Mouse (Mus musculus): ENCODE data around the gene Bhlhe41. TPM values are rescaled to one million over a fixed set of nuclear protein-coding genes. Genes with fewer than 3 reads are reported as not detected.

The Bhlhe41 gene
- total and polyA plus RNA-seq, 2 experiments from 2014 or later = 0.95 to 9.3 TPM

DNA sequence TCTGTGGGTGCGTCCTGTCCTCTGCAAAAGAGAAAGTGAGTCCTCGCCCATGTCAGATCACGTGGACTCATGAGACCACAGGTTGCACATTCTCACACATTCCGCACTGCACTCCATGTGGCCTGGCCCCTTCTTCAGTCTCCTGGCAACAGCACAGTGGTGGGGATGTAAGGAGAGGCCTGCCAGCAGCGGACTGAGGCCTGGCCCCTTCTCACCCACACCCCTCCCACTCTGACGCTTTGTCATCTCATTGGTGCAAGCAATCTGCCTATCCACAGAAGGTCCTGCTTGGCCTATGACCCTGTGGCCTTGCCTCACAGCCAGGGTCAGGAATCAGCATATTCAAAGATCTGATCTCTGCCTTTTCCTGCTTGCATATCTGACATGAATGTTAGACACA is 42.3 kb downstream of the Bhlhe41 start:
- no peak overlapping the region for H3K9ac ChIP-seq (replicated peaks; ENCODE audit: low read depth, low read length)
- peak overlapping the region; percentile 41; the same call in 1 of the 2 replicates for H3K27ac ChIP-seq (ENCODE audit: low read depth)
- no peak overlapping the region for H3K4me2 ChIP-seq (ENCODE audit: low read depth, low read length)
- no peak overlapping the region for H3K4me3 ChIP-seq (ENCODE audit: low read depth, low read length)
- H3K4me1 ChIP-seq (ENCODE audit: control insufficient read depth, insufficient read depth) = peaks cover 3% of the 10 kb centered on the region; the same call in 1 of the 2 replicates
- ATAC-seq (ENCODE audit: insufficient read depth, low read depth) (peak; percentile 66), DNase-seq (ENCODE audit: low spot score) (peak; percentile 32)
- 37% methylated on average over 6 of the region's 6 CpGs for WGBS
- peaks cover 21% of the 10 kb centered on the region for H3K36me3 ChIP-seq (replicated peaks; ENCODE audit: control insufficient read depth, insufficient read depth, low read length)
- no peaks in the 10 kb centered on the region for H3K27me3 ChIP-seq (ENCODE audit: control insufficient read depth, insufficient read depth, low read length)
- no peak for TF ChIP-seq CTCF (IDR thresholded peaks at IDR 0.05; ENCODE audit: low read depth)
- no peak for TF ChIP-seq EP300 (IDR thresholded peaks at IDR 0.05; ENCODE audit: low read depth)
- H3K9me3 ChIP-seq (replicated peaks; ENCODE audit: control insufficient read depth, low read length) = no peaks in the 10 kb centered on the region

DNA sequence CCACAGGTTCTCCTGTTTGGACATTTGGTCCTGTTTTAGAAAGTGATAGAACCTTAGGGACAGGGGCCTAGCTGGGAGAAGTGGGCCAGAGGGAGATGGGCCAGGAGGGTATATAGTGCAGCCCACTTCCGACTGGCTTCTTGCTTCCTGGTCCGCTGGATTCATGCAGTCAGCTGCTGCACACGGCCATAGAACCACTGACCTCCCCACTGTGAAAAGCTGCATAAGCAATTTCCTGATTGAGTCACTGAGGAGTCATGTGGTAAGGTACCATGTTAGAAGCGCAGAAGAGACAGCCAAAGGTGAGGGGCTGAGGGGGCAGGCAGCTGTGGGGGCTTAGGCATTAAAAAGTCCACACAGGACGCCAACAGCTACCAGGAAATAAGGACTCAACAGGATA is 43.1 kb downstream of the Bhlhe41 start:
- Histone ChIP-seq H3K4me2 (ENCODE audit: low read depth, low read length) (no peak overlapping the region), H3K36me3 (replicated peaks; ENCODE audit: control insufficient read depth, insufficient read depth, low read length) (peaks cover 30% of the 10 kb centered on the region), H3K4me3 (ENCODE audit: low read depth, low read length) (no peak overlapping the region), H3K9ac (replicated peaks; ENCODE audit: low read depth, low read length) (no peak overlapping the region), H3K9me3 (replicated peaks; ENCODE audit: control insufficient read depth, low read length) (no peaks in the 10 kb centered on the region), H3K4me1 (ENCODE audit: control insufficient read depth, insufficient read depth) (peaks cover 3% of the 10 kb centered on the region; the same call in 1 of the 2 replicates), H3K27me3 (ENCODE audit: control insufficient read depth, insufficient read depth, low read length) (no peaks in the 10 kb centered on the region), H3K27ac (ENCODE audit: low read depth) (no peak overlapping the region)
- TF ChIP-seq EP300 (IDR thresholded peaks at IDR 0.05; ENCODE audit: low read depth) (no peak), CTCF (IDR thresholded peaks at IDR 0.05; ENCODE audit: low read depth) (no peak)
- no peak for ATAC-seq (ENCODE audit: insufficient read depth, low read depth)
- no peak for DNase-seq (ENCODE audit: low spot score)
- WGBS = 64% methylated on average over 5 of the region's 5 CpGs

DNA sequence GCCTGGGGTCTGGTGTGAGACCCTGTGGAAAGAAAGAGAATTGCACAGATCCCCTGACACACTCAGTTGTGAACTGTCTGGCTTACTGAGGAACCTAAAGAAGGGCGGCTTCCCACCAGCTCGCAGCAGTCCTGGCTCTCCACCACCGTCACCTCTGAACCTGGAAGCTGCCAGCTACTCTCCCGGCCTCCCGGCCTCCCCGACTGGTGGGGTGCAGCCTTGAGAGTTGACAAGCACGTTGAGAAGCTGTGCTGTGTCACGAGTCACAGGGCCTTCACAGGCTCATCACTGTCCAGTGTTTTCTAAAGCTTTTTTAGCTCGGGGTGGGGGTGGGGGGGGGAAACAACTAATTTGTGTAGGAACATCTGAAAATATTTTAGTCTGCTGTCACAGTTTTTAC is 46.2 kb downstream of the Bhlhe41 start:
- WGBS = 64% methylated on average over 9 of the region's 9 CpGs
- Histone ChIP-seq H3K4me2 (ENCODE audit: low read depth, low read length) (no peak overlapping the region), H3K27ac (ENCODE audit: low read depth) (no peak overlapping the region), H3K4me3 (ENCODE audit: low read depth, low read length) (no peak overlapping the region), H3K9ac (replicated peaks; ENCODE audit: low read depth, low read length) (no peak overlapping the region), H3K4me1 (ENCODE audit: control insufficient read depth, insufficient read depth) (peaks cover 3% of the 10 kb centered on the region; the same call in 1 of the 2 replicates), H3K36me3 (replicated peaks; ENCODE audit: control insufficient read depth, insufficient read depth, low read length) (peaks cover 59% of the 10 kb centered on the region), H3K27me3 (ENCODE audit: control insufficient read depth, insufficient read depth, low read length) (no peaks in the 10 kb centered on the region), H3K9me3 (replicated peaks; ENCODE audit: control insufficient read depth, low read length) (no peaks in the 10 kb centered on the region)
- TF ChIP-seq CTCF (IDR thresholded peaks at IDR 0.05; ENCODE audit: low read depth) = no peak
- no peak for TF ChIP-seq EP300 (IDR thresholded peaks at IDR 0.05; ENCODE audit: low read depth)
- no peak for ATAC-seq (ENCODE audit: insufficient read depth, low read depth)
- DNase-seq (ENCODE audit: low spot score) = no peak

DNA sequence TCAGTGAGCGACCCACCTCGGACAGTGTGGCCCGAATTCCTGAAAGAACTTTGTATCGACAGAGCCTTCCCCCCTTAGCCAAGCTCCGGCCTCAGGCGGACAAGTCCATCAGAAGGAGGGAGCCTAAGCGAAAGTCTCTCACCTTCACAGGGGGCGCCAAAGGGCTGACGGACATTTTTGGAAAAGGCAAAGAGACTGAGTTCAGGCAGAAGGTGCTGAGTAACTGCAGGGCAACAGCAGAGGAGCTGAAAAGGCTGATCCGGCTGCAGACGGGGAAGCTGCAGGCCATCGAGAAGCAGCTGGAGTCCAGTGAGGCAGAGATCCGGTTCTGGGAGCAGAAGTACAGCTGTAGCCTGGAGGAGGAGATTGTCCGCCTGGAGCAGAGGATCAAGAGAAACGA is 50.2 kb downstream of the Bhlhe41 start:
- 0 out of 2 replicates have a peak, but pooled peaks cover 3% of the 10 kb centered on the region for H3K4me1 ChIP-seq (ENCODE audit: control insufficient read depth, insufficient read depth)
- DNase-seq (ENCODE audit: low spot score) (peak; percentile 36), ATAC-seq (ENCODE audit: insufficient read depth, low read depth) (no peak)
- H3K27ac ChIP-seq (ENCODE audit: low read depth) = no peak overlapping the region
- H3K27me3 ChIP-seq (ENCODE audit: control insufficient read depth, insufficient read depth, low read length) = no peaks in the 10 kb centered on the region
- WGBS = 44% methylated on average over 15 of the region's 15 CpGs
- no peak overlapping the region for H3K4me2 ChIP-seq (ENCODE audit: low read depth, low read length)
- H3K9ac ChIP-seq (replicated peaks; ENCODE audit: low read depth, low read length) = no peak overlapping the region
- H3K9me3 ChIP-seq (replicated peaks; ENCODE audit: control insufficient read depth, low read length) = no peaks in the 10 kb centered on the region
- peak; percentile 24; the same call in 1 of the 2 replicates for TF ChIP-seq CTCF (IDR thresholded peaks at IDR 0.05; ENCODE audit: low read depth)
- no peak for TF ChIP-seq EP300 (IDR thresholded peaks at IDR 0.05; ENCODE audit: low read depth)
- peaks cover 77% of the 10 kb centered on the region for H3K36me3 ChIP-seq (replicated peaks; ENCODE audit: control insufficient read depth, insufficient read depth, low read length)
- H3K4me3 ChIP-seq (ENCODE audit: low read depth, low read length) = no peak overlapping the region

DNA sequence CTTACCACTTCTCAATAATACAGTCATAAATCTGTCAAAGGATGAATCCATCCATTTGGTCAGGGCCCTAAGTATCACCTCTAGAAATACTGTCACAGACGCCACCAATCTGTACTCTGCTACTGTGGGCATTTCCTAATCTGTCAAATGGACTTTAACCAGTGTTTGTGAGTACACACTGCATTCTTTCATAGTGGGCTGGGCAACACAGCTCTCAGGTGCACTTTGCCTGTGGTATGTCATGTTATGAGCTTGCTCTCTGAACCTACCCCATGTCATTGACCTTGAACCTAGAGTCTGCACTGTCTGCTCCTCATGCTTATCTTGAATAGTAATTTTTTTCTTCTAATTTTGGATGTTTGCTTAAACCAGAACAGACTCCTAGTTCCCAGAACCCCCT is 54.2 kb downstream of the Bhlhe41 start:
- Histone ChIP-seq H3K27ac (ENCODE audit: low read depth) (no peak overlapping the region), H3K4me2 (ENCODE audit: low read depth, low read length) (no peak overlapping the region), H3K27me3 (ENCODE audit: control insufficient read depth, insufficient read depth, low read length) (no peaks in the 10 kb centered on the region), H3K9me3 (replicated peaks; ENCODE audit: control insufficient read depth, low read length) (no peaks in the 10 kb centered on the region), H3K36me3 (replicated peaks; ENCODE audit: control insufficient read depth, insufficient read depth, low read length) (peaks cover 41% of the 10 kb centered on the region), H3K4me1 (ENCODE audit: control insufficient read depth, insufficient read depth) (peaks cover 19% of the 10 kb centered on the region), H3K4me3 (ENCODE audit: low read depth, low read length) (no peak overlapping the region), H3K9ac (replicated peaks; ENCODE audit: low read depth, low read length) (no peak overlapping the region)
- DNase-seq (ENCODE audit: low spot score) (no peak), ATAC-seq (ENCODE audit: insufficient read depth, low read depth) (no peak)
- 83% methylated on average over 1 of the region's 1 CpGs for WGBS
- TF ChIP-seq CTCF (IDR thresholded peaks at IDR 0.05; ENCODE audit: low read depth) (no peak), EP300 (IDR thresholded peaks at IDR 0.05; ENCODE audit: low read depth) (no peak)

DNA sequence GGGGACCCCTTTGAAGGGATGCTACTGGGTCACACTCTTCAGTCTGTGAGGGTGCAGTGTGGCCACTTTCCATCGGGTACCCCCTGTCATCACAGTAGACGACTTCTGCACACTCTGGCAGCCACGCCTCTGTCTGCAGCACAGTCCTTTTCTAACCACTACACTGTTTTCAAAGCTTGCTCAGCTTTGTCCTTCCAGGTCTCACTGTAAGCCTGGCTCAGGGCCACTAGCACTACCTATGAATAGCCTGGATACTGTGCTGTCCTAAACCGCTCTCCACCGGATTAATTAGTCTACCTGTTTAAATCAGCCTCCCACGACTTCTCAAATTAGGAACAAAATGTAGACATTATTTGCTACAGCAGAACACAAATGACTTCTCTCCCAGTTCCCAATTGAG is 55.3 kb downstream of the Bhlhe41 start:
- H3K27me3 ChIP-seq (ENCODE audit: control insufficient read depth, insufficient read depth, low read length) = no peaks in the 10 kb centered on the region
- H3K9me3 ChIP-seq (replicated peaks; ENCODE audit: control insufficient read depth, low read length) = no peaks in the 10 kb centered on the region
- no peak overlapping the region for H3K4me3 ChIP-seq (ENCODE audit: low read depth, low read length)
- H3K9ac ChIP-seq (replicated peaks; ENCODE audit: low read depth, low read length) = no peak overlapping the region
- H3K36me3 ChIP-seq (replicated peaks; ENCODE audit: control insufficient read depth, insufficient read depth, low read length) = peaks cover 29% of the 10 kb centered on the region
- WGBS = 47% methylated on average over 6 of the region's 6 CpGs
- DNase-seq (ENCODE audit: low spot score) (peak; percentile 37), ATAC-seq (ENCODE audit: insufficient read depth, low read depth) (peak; percentile 69)
- no peak for TF ChIP-seq EP300 (IDR thresholded peaks at IDR 0.05; ENCODE audit: low read depth)
- no peak for TF ChIP-seq CTCF (IDR thresholded peaks at IDR 0.05; ENCODE audit: low read depth)
- H3K4me2 ChIP-seq (ENCODE audit: low read depth, low read length) = no peak overlapping the region
- H3K27ac ChIP-seq (ENCODE audit: low read depth) = peak overlapping the region; percentile 61
- H3K4me1 ChIP-seq (ENCODE audit: control insufficient read depth, insufficient read depth) = peaks cover 19% of the 10 kb centered on the region
